Mouse (Mus musculus) bone marrow, adult 2 months (tissue): ENCODE measurements around the gene Ubiad1. TPM values are rescaled to one million over a fixed set of nuclear protein-coding genes. Genes with fewer than 3 reads are reported as not detected.

ENCODE experiments used
- H3K27ac ChIP-seq: fragments of 200-500 bp; 2 replicates; pipeline ENCODE4 v1.5.1; 2012; ENCODE audit warnings: low read depth, mild to moderate bottlenecking, control low read depth, inconsistent platforms, low read length; ENCODE audit not compliant: control insufficient read depth, poor library complexity, insufficient read depth
- H3K4me1 ChIP-seq: fragments of 200-500 bp; 2 replicates; pipeline ENCODE4 v1.6.1; 2011; ENCODE audit warnings: low read length; ENCODE audit not compliant: control insufficient read depth, insufficient read depth
- H3K4me3 ChIP-seq: fragments of 200-500 bp; replicated peaks from 2 replicates; pipeline ENCODE3; 2011; ENCODE audit warnings: mild to moderate bottlenecking, low read depth, low read length, control low read depth; ENCODE audit not compliant: control insufficient read depth
- CTCF ChIP-seq: fragments of 200-500 bp; IDR thresholded peaks from 2 replicates; pipeline ENCODE4 v1.5.1; 2011; ENCODE audit warnings: low read length, control low read depth; ENCODE audit not compliant: control insufficient read depth, insufficient read depth
- POLR2A ChIP-seq: fragments of 200-500 bp; IDR thresholded peaks from 2 replicates; pipeline ENCODE4 v1.6.1; 2011; ENCODE audit warnings: low read depth, mild to moderate bottlenecking, control low read depth, low read length, borderline replicate concordance; ENCODE audit not compliant: control insufficient read depth
- WGBS: fragments of 180-500 bp; shearing (Covaris S2); methylation state at CpG from one replicate; pipeline ENCODE4 v1.1.7; 2018; 5-methylcytosine and 5-hydroxymethylcytosine counted together
- polyA plus RNA-seq: library from polyadenylated mRNA; stranded (reverse); fragments of >200 nt; gene quantifications from 2 replicates; pipeline ENCODE4 v1.2.4, GENCODE M21; 2011; ENCODE audit warnings: low replicate concordance; ENCODE audit not compliant: missing spikeins, insufficient read depth, insufficient read length

Gene Ubiad1
- polyA plus RNA-seq, 1 experiment = 3.2 TPM

DNA sequence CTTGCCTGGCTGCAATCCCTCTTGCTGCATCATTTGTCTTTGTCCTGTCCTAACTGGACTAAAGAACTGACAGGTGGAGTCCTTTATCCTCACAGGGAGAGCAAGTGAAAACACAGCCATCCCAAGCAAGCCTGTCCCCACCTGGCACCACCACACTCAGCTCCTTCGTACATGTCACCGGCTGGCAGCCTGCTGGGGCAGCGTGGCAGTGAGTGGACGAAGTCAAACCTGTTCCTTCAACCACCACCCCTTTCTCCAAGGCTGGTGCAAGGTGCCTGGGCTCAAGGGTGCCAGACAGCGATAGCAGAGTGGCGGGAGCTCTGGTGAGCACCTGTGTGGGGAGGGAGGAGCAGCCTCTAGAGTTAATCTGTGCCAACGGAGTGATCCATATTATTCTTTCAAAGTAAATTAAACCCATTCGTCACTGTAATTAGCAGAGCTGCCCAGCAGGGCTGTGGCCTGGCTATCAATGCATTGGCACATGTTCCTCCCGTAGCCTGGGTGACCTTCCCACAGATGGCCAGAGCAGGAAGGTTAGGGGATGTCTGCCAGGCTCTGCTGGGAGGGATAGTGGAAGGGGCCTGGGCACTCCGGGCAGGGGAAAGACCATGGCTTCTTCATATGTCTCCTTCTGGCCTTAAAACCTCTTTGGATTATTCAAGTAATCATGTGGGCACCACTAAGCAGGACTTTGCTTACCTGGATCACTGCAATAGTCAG lies 36.2 kb downstream of the Ubiad1 start:
- 73% methylated on average over 10 of the region's 10 CpGs for WGBS
- no peak overlapping the region for H3K27ac ChIP-seq
- no peak overlapping the region for H3K4me3 ChIP-seq
- no peak for TF ChIP-seq CTCF
- TF ChIP-seq POLR2A = no peak
- no peaks in the 10 kb centered on the region for H3K4me1 ChIP-seq

DNA sequence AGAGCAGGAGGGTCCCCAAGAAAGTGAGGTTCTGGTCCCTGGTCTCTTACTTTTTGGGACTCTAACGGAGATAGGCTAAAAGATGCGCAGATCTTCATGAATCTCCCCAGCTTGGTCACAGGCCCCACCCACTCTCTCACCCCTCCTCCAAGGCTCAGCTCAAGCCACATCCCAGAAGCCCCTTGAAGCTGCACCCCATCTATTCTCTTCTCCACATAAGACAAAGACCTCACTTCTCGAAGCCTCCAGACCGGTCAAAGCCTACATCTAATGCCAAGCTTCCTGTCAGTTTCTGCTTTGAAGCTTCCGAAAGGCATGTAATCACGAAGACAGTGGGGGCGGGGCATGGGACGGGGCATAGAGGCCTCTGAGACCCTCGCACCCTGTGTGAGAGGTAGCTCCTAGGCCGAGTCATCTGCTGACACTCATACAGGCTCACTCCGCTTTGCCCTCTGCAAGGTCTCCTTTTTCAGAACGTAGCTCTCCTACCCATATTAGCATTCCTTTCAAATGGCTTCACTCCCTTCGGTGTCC lies 39.2 kb downstream of the Ubiad1 start:
- 21% methylated on average over 13 of the region's 13 CpGs for WGBS
- H3K27ac ChIP-seq = no peak overlapping the region
- no peak overlapping the region for H3K4me3 ChIP-seq
- TF ChIP-seq POLR2A (no peak), CTCF (no peak)
- H3K4me1 ChIP-seq = no peaks in the 10 kb centered on the region

- H3K4me3 ChIP-seq = no peak overlapping the region
- WGBS = 5% methylated on average over 11 of the region's 11 CpGs
- no peaks in the 10 kb centered on the region for H3K4me1 ChIP-seq
- no peak for TF ChIP-seq CTCF
- TF ChIP-seq POLR2A = no peak
- no peak overlapping the region for H3K27ac ChIP-seq
Measured at GRCm38 (mm10) chr4:148404748-148405147, 39.8 kb downstream of the Ubiad1 start.

DNA sequence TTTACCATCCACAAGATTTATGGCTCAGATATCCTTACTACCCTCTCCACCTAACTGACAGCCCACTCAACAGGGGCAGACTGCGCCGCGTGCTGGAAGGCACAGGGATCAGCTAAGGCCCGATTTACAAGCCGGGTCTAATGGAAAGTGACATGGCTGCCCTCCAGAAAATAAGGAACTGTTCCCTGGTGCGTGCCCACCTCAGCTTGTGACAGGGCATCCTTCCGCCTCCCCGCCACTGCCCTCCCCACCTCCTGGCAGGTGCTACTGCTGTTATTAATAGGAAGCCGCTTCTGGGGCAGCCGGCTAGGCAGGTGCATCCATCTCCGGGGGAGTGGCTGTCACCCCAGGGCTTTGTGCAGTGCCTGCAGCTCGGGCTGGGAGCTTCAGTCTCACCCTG lies 41.2 kb downstream of the Ubiad1 start:
- H3K4me3 ChIP-seq = no peak overlapping the region
- TF ChIP-seq POLR2A = no peak
- no peak for TF ChIP-seq CTCF
- H3K27ac ChIP-seq = no peak overlapping the region
- 16% methylated on average over 12 of the region's 12 CpGs for WGBS
- no peaks in the 10 kb centered on the region for H3K4me1 ChIP-seq

GRCm38 (mm10) chr4:148399437-148400094 lies 45.0 kb downstream of the Ubiad1 start:
- Histone ChIP-seq H3K4me1 (no peaks in the 10 kb centered on the region), H3K4me3 (no peak overlapping the region), H3K27ac (no peak overlapping the region)
- 58% methylated on average over 9 of the region's 9 CpGs for WGBS
- TF ChIP-seq POLR2A (no peak), CTCF (no peak)

DNA sequence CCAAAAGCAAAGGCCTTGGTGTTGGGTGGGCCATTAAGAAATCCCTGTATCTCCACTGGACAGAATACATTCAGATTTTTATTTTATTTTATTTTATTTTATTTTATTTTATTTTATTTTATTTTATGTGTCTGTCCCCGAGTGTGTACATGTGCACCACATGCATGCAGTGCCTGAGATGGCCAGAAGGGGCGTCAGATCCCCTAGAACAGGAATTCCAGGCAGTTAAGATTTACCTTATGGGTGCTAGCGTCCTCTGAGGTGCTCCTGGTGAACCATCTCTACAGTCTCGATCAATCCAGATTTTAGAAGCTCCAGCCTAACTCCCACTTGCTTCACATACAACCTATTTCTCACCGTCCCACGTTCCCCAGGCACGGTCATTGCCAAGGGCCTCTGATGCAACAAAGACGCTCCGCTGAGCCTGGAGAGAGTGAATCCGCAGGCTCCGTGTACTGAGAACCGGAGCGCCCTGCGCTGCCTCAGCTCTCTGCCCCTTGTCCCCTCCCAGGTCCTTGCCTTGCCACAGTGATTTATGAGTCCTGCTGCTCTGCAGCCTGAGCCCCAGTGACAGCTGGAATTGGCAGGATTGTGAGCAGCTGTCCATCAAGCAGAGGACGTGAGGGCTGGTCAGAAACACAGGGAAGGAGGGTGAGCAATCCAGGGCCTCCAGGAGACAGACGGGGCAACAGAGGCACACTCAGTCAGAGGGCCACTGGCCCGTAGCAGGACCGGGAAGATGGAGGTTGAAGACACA lies 46.9 kb downstream of the Ubiad1 start:
- Histone ChIP-seq H3K4me1 (no peaks in the 10 kb centered on the region), H3K27ac (no peak overlapping the region), H3K4me3 (no peak overlapping the region)
- TF ChIP-seq CTCF (no peak), POLR2A (no peak)
- 76% methylated on average over 18 of the region's 18 CpGs for WGBS

GRCm38 (mm10) chr4:148397113-148397512 lies 47.5 kb downstream of the Ubiad1 start:
- no peak overlapping the region for H3K27ac ChIP-seq
- TF ChIP-seq POLR2A = no peak
- TF ChIP-seq CTCF = no peak
- no peaks in the 10 kb centered on the region for H3K4me1 ChIP-seq
- WGBS = 81% methylated on average over 4 of the region's 4 CpGs
- H3K4me3 ChIP-seq = no peak overlapping the region

GRCm38 (mm10) chr4:148395875-148396274 lies 48.7 kb downstream of the Ubiad1 start:
- no peak for TF ChIP-seq CTCF
- TF ChIP-seq POLR2A = no peak
- WGBS = 69% methylated on average over 6 of the region's 6 CpGs
- Histone ChIP-seq H3K27ac (no peak overlapping the region), H3K4me3 (no peak overlapping the region), H3K4me1 (no peaks in the 10 kb centered on the region)
